Comparison of ENCODE assay signal across 25 mouse cellular contexts in genomic region chr11:79452966-79453365, GRCm38 (mm10). TPM values are rescaled to one million over a fixed set of nuclear protein-coding genes. Genes with fewer than 3 reads are reported as not detected.
DNase-seq lines count a peak whose midpoint lies in the region; ATAC-seq lines count a peak whose summit lies in the region.
"Had no signal": no experiment of that assay in that cellular context is flagged by ENCODE, and none has a peak within 500 bp of the region (broad histone marks: within the 10 kb centered on the region; RNA-seq: fewer than 3 reads in every experiment).

No protein-coding gene starts in this region.

- DNase-seq in kidney, adult 18-20 months = peak; percentile 57
- DNase-seq in Muller cell, postnatal 12 days (ENCODE audit: inconsistent ontology term) = peak; percentile 90
- peak; percentile 76 to 79 for DNase-seq in kidney, adult 8-10 months
- peak; percentile 76 for DNase-seq in kidney, postnatal 14 days
- DNase-seq in thymus, postnatal 10 days (ENCODE audit: low spot score in 2 of 2) = no peak
- DNase-seq in right cerebral cortex, postnatal 4 days = no peak
- DNase-seq: adrenal gland, postnatal 25 days; cerebellum, adult 18-20 months; cerebellum, postnatal 36 days; gastrocnemius, postnatal 14 days; heart, postnatal 36 days; thymus, postnatal 14 days had no signal

- no peak overlapping the region for H3K4me2 ChIP-seq in kidney, embryonic 16.5 days (replicated peaks; ENCODE audit: low read depth, low read length)
- no peak overlapping the region for H3K4me2 ChIP-seq in heart, embryonic 11.5 days
- H3K4me2 ChIP-seq: hindbrain, embryonic 13.5 days; limb, embryonic 12.5 days; liver, embryonic 11.5 days; midbrain, embryonic 13.5 days had no signal

- no peaks in the 10 kb centered on the region for H3K4me1 ChIP-seq in kidney, embryonic 16.5 days (ENCODE audit: insufficient read depth, low read length)
- no peaks in the 10 kb centered on the region for H3K4me1 ChIP-seq in heart, embryonic 11.5 days (ENCODE audit: control insufficient read depth, insufficient read depth, low read length)
- H3K4me1 ChIP-seq: heart, embryonic 10.5 days; hindbrain, embryonic 13.5 days; limb, embryonic 12.5 days; midbrain, embryonic 13.5 days had no signal

- H3K27ac ChIP-seq in kidney, embryonic 16.5 days (ENCODE audit: low read length) = no peak overlapping the region
- no peak overlapping the region for H3K27ac ChIP-seq in heart, embryonic 11.5 days (ENCODE audit: low read depth, low read length)
- H3K27ac ChIP-seq: heart, embryonic 10.5 days; hindbrain, embryonic 13.5 days; limb, embryonic 12.5 days; macrophage; midbrain, embryonic 13.5 days had no signal

- H3K9ac ChIP-seq in kidney, embryonic 16.5 days (replicated peaks; ENCODE audit: low read length) = no peak overlapping the region
- no peak overlapping the region for H3K9ac ChIP-seq in heart, embryonic 11.5 days (ENCODE audit: low read depth, low read length)
- H3K9ac ChIP-seq: hindbrain, embryonic 13.5 days; limb, embryonic 12.5 days; midbrain, embryonic 13.5 days had no signal

- ATAC-seq in kidney, embryonic 16.5 days (ENCODE audit: low FRiP score, low TSS enrichment) = no peak
- no peak for ATAC-seq in heart, embryonic 11.5 days (replicated peaks; ENCODE audit: insufficient number of reproducible peaks, low FRiP score, low TSS enrichment)
- ATAC-seq: forebrain, embryonic 14.5 days; intestine, postnatal 0 days; lung, postnatal 0 days; midbrain, embryonic 13.5 days had no signal

- no peaks in the 10 kb centered on the region for H3K27me3 ChIP-seq in kidney, embryonic 16.5 days (ENCODE audit: insufficient read depth, low read length)
- no peaks in the 10 kb centered on the region for H3K27me3 ChIP-seq in heart, embryonic 11.5 days (ENCODE audit: control insufficient read depth, insufficient read depth, low read length)
- H3K27me3 ChIP-seq: hindbrain, embryonic 13.5 days; limb, embryonic 12.5 days; midbrain, embryonic 13.5 days had no signal

- H3K4me3 ChIP-seq in kidney, embryonic 16.5 days (ENCODE audit: low read length) = no peak overlapping the region
- no peak overlapping the region for H3K4me3 ChIP-seq in heart, embryonic 11.5 days (ENCODE audit: low read depth, low read length)
- H3K4me3 ChIP-seq: heart, embryonic 10.5 days; hindbrain, embryonic 13.5 days; limb, embryonic 12.5 days; midbrain, embryonic 13.5 days had no signal

- peaks cover 33% of the 10 kb centered on the region; the same call in 1 of the 2 replicates for H3K36me3 ChIP-seq in kidney, embryonic 16.5 days (ENCODE audit: insufficient read depth, low read length)
- peaks cover 4% of the 10 kb centered on the region; the same call in 1 of the 2 replicates for H3K36me3 ChIP-seq in heart, embryonic 11.5 days (ENCODE audit: control insufficient read depth, insufficient read depth, low read length)

- H3K9me3 ChIP-seq in kidney, embryonic 16.5 days (ENCODE audit: low read length) = no peaks in the 10 kb centered on the region
- no peaks in the 10 kb centered on the region for H3K9me3 ChIP-seq in heart, embryonic 11.5 days (replicated peaks; ENCODE audit: control insufficient read depth, low read length)
- H3K9me3 ChIP-seq: heart, embryonic 10.5 days; hindbrain, embryonic 13.5 days; limb, embryonic 12.5 days; midbrain, embryonic 13.5 days had no signal

RNA-seq across cellular contexts. Expression of gene Omg, which starts 50.9 kb away (rescaled TPM):
- 0.14 and 0.45 TPM in 2 replicates for polyA plus RNA-seq in kidney, embryonic 16.5 days (2015; fragmentation: Nextera tagmentation; extraction: Ambion mirVana)
- 0.23 and 0.31 TPM in 2 replicates for polyA plus RNA-seq in heart, embryonic 11.5 days (2014; fragmentation: Nextera tagmentation; extraction: Ambion mirVana)
- polyA plus RNA-seq: liver, embryonic 16.5 days; lung, postnatal 0 days; small intestine, adult 2 months had no signal

Comparison
In these comparisons a context has a peak if more than half of its experiments do, and no peak if none do; other contexts are left out.
1. DNase-seq: peak in kidney, adult 18-20 months (single experiment), Muller cell, postnatal 12 days (single experiment), kidney, adult 8-10 months (2 of 2) and kidney, postnatal 14 days (single experiment); none in thymus, postnatal 10 days (0 of 2) and right cerebral cortex, postnatal 4 days (single experiment).